Mouse (Mus musculus) kidney, postnatal 0 days (tissue): ENCODE results near the gene Tspan18. TPM values are rescaled to one million over a fixed set of nuclear protein-coding genes. Genes with fewer than 3 reads are reported as not detected.
A peak's percentile ranks its signal among the peaks of the same experiment; 100 is the strongest.

Experiments used
- ATAC-seq: fragments of 200-750 bp; cut with Nextera tagmentation; replicated peaks from 2 replicates; pipeline ENCODE4 v1.8.0; 2017; ENCODE audit warnings: low read depth, moderate number of reproducible peaks, moderate TSS enrichment, moderate library complexity; ENCODE audit not compliant: low FRiP score
- DNase-seq: peaks from one replicate; pipeline ENCODE4 v3.0.0-alpha.2; 2016; ENCODE audit warnings: low spot score
- H3K27ac ChIP-seq: fragments of 300-500 bp; sonication (generic); 2 replicates; pipeline ENCODE4 v1.5.1; 2014; ENCODE audit warnings: mild to moderate bottlenecking
- H3K27me3 ChIP-seq: fragments of 300-500 bp; sonication (generic); 2 replicates; pipeline ENCODE4 v1.6.1; 2014; ENCODE audit warnings: low read length, mixed read lengths; ENCODE audit not compliant: insufficient read depth
- H3K36me3 ChIP-seq: fragments of 300-500 bp; sonication (generic); 2 replicates; pipeline ENCODE4 v1.6.1; 2014; ENCODE audit warnings: low read length, mixed read lengths; ENCODE audit not compliant: insufficient read depth
- H3K4me1 ChIP-seq: fragments of 300-500 bp; sonication (generic); replicated peaks from 2 replicates; pipeline ENCODE4 v1.6.1; 2014; ENCODE audit warnings: antibody characterized with exemption, low read length, mixed read lengths; ENCODE audit not compliant: insufficient read depth
- H3K4me2 ChIP-seq: fragments of 300-500 bp; sonication (generic); 2 replicates; pipeline ENCODE4 v1.6.1; 2014; ENCODE audit warnings: mild to moderate bottlenecking, low read length, moderate library complexity, mixed read lengths
- H3K4me3 ChIP-seq: fragments of 300-500 bp; sonication (generic); replicated peaks from 2 replicates; pipeline ENCODE4 v1.5.1; 2014; ENCODE audit warnings: low read depth, low read length
- H3K9ac ChIP-seq: fragments of 300-500 bp; sonication (generic); 2 replicates; pipeline ENCODE4 v1.6.1; 2014; ENCODE audit warnings: low read depth, low read length
- H3K9me3 ChIP-seq: fragments of 300-500 bp; sonication (generic); replicated peaks from 2 replicates; pipeline ENCODE4 v1.6.1; 2016; ENCODE audit warnings: low read length, inconsistent platforms, mixed read lengths
- CTCF ChIP-seq: IDR thresholded peaks from 2 replicates; pipeline ENCODE4 v1.5.1; 2016; ENCODE audit warnings: antibody characterized with exemption, low read depth, mild to moderate bottlenecking, moderate library complexity
- WGBS: fragments of 180-500 bp; shearing (Covaris S2); extraction: QIAGEN DNeasy Blood & Tissue Kit; methylation state at CpG from one replicate; pipeline ENCODE4 v1.1.7; 2014; 5-methylcytosine and 5-hydroxymethylcytosine counted together
- polyA plus RNA-seq: library from polyadenylated mRNA; unstranded; fragments of >200 nt; fragmentation: Nextera tagmentation; extraction: Ambion mirVana; gene quantifications from 2 replicates; pipeline ENCODE4 v1.2.1, GENCODE M21; 2015

Gene Tspan18
- polyA plus RNA-seq, 1 experiment from 2014 or later: 29.2 TPM

- Histone ChIP-seq H3K9ac (no peak overlapping the region), H3K36me3 (0 out of 2 replicates have a peak, but pooled peaks cover 2% of the 10 kb centered on the region), H3K27ac (no peak overlapping the region), H3K4me2 (no peak overlapping the region), H3K27me3 (no peaks in the 10 kb centered on the region), H3K9me3 (no peaks in the 10 kb centered on the region), H3K4me1 (no peaks in the 10 kb centered on the region), H3K4me3 (no peak overlapping the region)
- ATAC-seq (no peak), DNase-seq (no peak)
- TF ChIP-seq CTCF: peak; percentile 11; the same call in 1 of the 2 replicates
- 25% methylated on average over 9 of the region's 9 CpGs for WGBS
These were observed 81.9 kb downstream of the Tspan18 start for GRCm38 (mm10) chr2:93252356-93252755.

- ATAC-seq (no peak), DNase-seq (no peak)
- no peak overlapping the region for H3K4me2 ChIP-seq
- H3K4me3 ChIP-seq: no peak overlapping the region
- H3K9ac ChIP-seq: no peak overlapping the region
- WGBS: 90% methylated on average over 7 of the region's 7 CpGs
- no peaks in the 10 kb centered on the region for H3K36me3 ChIP-seq
- no peak overlapping the region for H3K27ac ChIP-seq
- no peaks in the 10 kb centered on the region for H3K4me1 ChIP-seq
- H3K9me3 ChIP-seq: no peaks in the 10 kb centered on the region
- no peak for TF ChIP-seq CTCF
- no peaks in the 10 kb centered on the region for H3K27me3 ChIP-seq
These were observed 83.7 kb downstream of the Tspan18 start for GRCm38 (mm10) chr2:93250611-93251010.

GRCm38 (mm10) chr2:93249058-93249457 lies 85.2 kb downstream of the Tspan18 start:
- no peaks in the 10 kb centered on the region for H3K9me3 ChIP-seq
- ATAC-seq (no peak), DNase-seq (no peak)
- H3K27ac ChIP-seq: no peak overlapping the region
- H3K9ac ChIP-seq: no peak overlapping the region
- no peak for TF ChIP-seq CTCF
- no peak overlapping the region for H3K4me3 ChIP-seq
- no peak overlapping the region for H3K4me2 ChIP-seq
- WGBS: 56% methylated on average over 6 of the region's 6 CpGs
- H3K27me3 ChIP-seq: no peaks in the 10 kb centered on the region
- H3K4me1 ChIP-seq: no peaks in the 10 kb centered on the region
- H3K36me3 ChIP-seq: 0 out of 2 replicates have a peak, but pooled peaks cover 4% of the 10 kb centered on the region

- Histone ChIP-seq H3K27ac (no peak overlapping the region), H3K36me3 (0 out of 2 replicates have a peak, but pooled peaks cover 4% of the 10 kb centered on the region), H3K4me2 (no peak overlapping the region), H3K9ac (no peak overlapping the region), H3K27me3 (no peaks in the 10 kb centered on the region), H3K9me3 (no peaks in the 10 kb centered on the region), H3K4me3 (no peak overlapping the region), H3K4me1 (no peaks in the 10 kb centered on the region; the same call in 1 of the 2 replicates)
- no peak for TF ChIP-seq CTCF
- DNase-seq: no peak
- ATAC-seq: no peak
- WGBS: 82% methylated on average over 8 of the region's 8 CpGs
These were observed 90.2 kb downstream of the Tspan18 start for GRCm38 (mm10) chr2:93244090-93244443.

GRCm38 (mm10) chr2:93243439-93244089 lies 90.7 kb downstream of the Tspan18 start:
- Histone ChIP-seq H3K4me1 (no peaks in the 10 kb centered on the region; the same call in 1 of the 2 replicates), H3K27ac (no peak overlapping the region), H3K9ac (no peak overlapping the region), H3K4me3 (no peak overlapping the region), H3K4me2 (no peak overlapping the region), H3K27me3 (no peaks in the 10 kb centered on the region), H3K36me3 (0 out of 2 replicates have a peak, but pooled peaks cover 7% of the 10 kb centered on the region), H3K9me3 (no peaks in the 10 kb centered on the region)
- no peak for TF ChIP-seq CTCF
- no peak for ATAC-seq
- 78% methylated on average over 11 of the region's 11 CpGs for WGBS
- no peak for DNase-seq

GRCm38 (mm10) chr2:93242166-93242565 lies 92.1 kb downstream of the Tspan18 start:
- Histone ChIP-seq H3K36me3 (0 out of 2 replicates have a peak, but pooled peaks cover 8% of the 10 kb centered on the region), H3K4me2 (no peak overlapping the region), H3K4me3 (no peak overlapping the region), H3K27me3 (no peaks in the 10 kb centered on the region), H3K4me1 (peaks cover 10% of the 10 kb centered on the region), H3K9me3 (no peaks in the 10 kb centered on the region), H3K27ac (no peak overlapping the region), H3K9ac (no peak overlapping the region)
- WGBS: 75% methylated on average over 5 of the region's 5 CpGs
- DNase-seq (no peak), ATAC-seq (no peak)
- no peak for TF ChIP-seq CTCF
